Mouse (Mus musculus) liver, embryonic 15.5 days (tissue): ENCODE results near the gene Polr1b. TPM values are rescaled to one million over a fixed set of nuclear protein-coding genes. Genes with fewer than 3 reads are reported as not detected.
A peak's percentile ranks its signal among the peaks of the same experiment; 100 is the strongest.

Experiments used
- ATAC-seq: fragments of 200-750 bp; cut with Nextera tagmentation; 2 replicates; pipeline ENCODE4 v1.8.0; 2017; ENCODE audit warnings: moderate number of reproducible peaks, mild to moderate bottlenecking, moderate library complexity; ENCODE audit not compliant: insufficient read depth
- H3K27ac ChIP-seq: fragments of 300-500 bp; sonication (generic); replicated peaks from 2 replicates; pipeline ENCODE4 v1.5.1; 2015; ENCODE audit warnings: mild to moderate bottlenecking, inconsistent platforms
- H3K27me3 ChIP-seq: fragments of 300-500 bp; sonication (generic); 2 replicates; pipeline ENCODE4 v1.6.1; 2015; ENCODE audit warnings: mild to moderate bottlenecking, inconsistent platforms
- H3K36me3 ChIP-seq: fragments of 300-500 bp; sonication (generic); replicated peaks from 2 replicates; pipeline ENCODE4 v1.6.1; 2015; ENCODE audit warnings: moderate library complexity, mild to moderate bottlenecking, inconsistent platforms
- H3K4me1 ChIP-seq: fragments of 300-500 bp; sonication (generic); replicated peaks from 2 replicates; pipeline ENCODE4 v1.6.1; 2015; ENCODE audit warnings: inconsistent platforms
- H3K4me2 ChIP-seq: fragments of 300-500 bp; sonication (generic); 2 replicates; pipeline ENCODE4 v1.6.1; 2015; ENCODE audit warnings: moderate library complexity, mild to moderate bottlenecking, inconsistent platforms
- H3K4me3 ChIP-seq: fragments of 300-500 bp; sonication (generic); replicated peaks from 2 replicates; pipeline ENCODE4 v1.5.1; 2015; ENCODE audit warnings: mild to moderate bottlenecking, inconsistent platforms
- H3K9ac ChIP-seq: fragments of 300-500 bp; sonication (generic); 2 replicates; pipeline ENCODE4 v1.6.1; 2015; ENCODE audit warnings: moderate library complexity, mild to moderate bottlenecking, inconsistent platforms
- H3K9me3 ChIP-seq: fragments of 300-500 bp; sonication (generic); replicated peaks from 2 replicates; pipeline ENCODE4 v1.6.1; 2016; ENCODE audit warnings: inconsistent platforms
- WGBS: fragments of 180-500 bp; shearing (Covaris S2); methylation state at CpG from one replicate; pipeline ENCODE4 v1.1.7; 2015; ENCODE audit warnings: mixed read lengths; ENCODE audit not compliant: insufficient replicate concordance; 5-methylcytosine and 5-hydroxymethylcytosine counted together
- polyA plus RNA-seq: library from polyadenylated mRNA; unstranded; fragments of >200 nt; fragmentation: Nextera tagmentation; extraction: Ambion mirVana; gene quantifications from 2 replicates; pipeline ENCODE4 v1.2.1, GENCODE M21; 2015

Polr1b gene
- polyA plus RNA-seq, 1 experiment from 2014 or later: 12.2 TPM

GRCm38 (mm10) chr2:129116368-129116739 is 15.6 kb downstream of the Polr1b start:
- H3K4me2 ChIP-seq: no peak overlapping the region
- no peak overlapping the region for H3K4me3 ChIP-seq
- ATAC-seq: no peak
- H3K9ac ChIP-seq: no peak overlapping the region
- WGBS: 93% methylated on average over 1 of the region's 1 CpGs
- peaks cover 92% of the 10 kb centered on the region for H3K36me3 ChIP-seq
- no peaks in the 10 kb centered on the region for H3K4me1 ChIP-seq
- no peaks in the 10 kb centered on the region for H3K9me3 ChIP-seq
- H3K27me3 ChIP-seq: no peaks in the 10 kb centered on the region
- no peak overlapping the region for H3K27ac ChIP-seq

GRCm38 (mm10) chr2:129118061-129118460 is 17.3 kb downstream of the Polr1b start:
- Histone ChIP-seq H3K27ac (no peak overlapping the region), H3K4me2 (no peak overlapping the region), H3K36me3 (peaks cover 94% of the 10 kb centered on the region), H3K9me3 (no peaks in the 10 kb centered on the region), H3K9ac (no peak overlapping the region), H3K4me1 (no peaks in the 10 kb centered on the region), H3K27me3 (no peaks in the 10 kb centered on the region), H3K4me3 (no peak overlapping the region)
- WGBS: 83% methylated on average over 12 of the region's 12 CpGs
- no peak for ATAC-seq

GRCm38 (mm10) chr2:129121986-129122385 is 21.2 kb downstream of the Polr1b start:
- WGBS: 83% methylated on average over 8 of the region's 8 CpGs

DNA sequence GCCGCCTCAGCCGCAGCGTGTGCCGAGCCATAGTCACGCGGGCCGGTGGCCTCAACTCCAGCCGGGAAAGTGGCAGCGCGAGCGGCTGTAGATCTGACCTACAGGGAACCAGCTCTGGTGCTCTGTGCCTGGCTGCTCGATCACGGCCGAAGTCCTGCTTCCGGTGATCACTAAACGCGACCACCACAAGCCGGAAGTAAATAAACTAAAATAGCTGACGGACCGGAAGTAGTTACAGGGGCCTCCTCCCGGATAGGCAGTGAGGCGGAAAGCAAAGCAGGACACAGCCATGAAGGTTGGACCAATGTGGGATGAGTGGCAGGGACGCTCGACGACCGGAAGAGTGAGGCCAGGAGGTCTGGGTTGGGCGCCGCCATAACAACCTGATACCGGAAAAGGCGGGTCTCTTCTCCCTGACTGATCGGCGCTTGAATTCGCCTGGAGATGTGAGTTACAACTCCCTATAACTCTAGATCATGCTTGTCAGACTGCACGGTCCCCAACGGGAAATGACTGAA is 28.7 kb downstream of the Polr1b start, which contains the start of gene Chchd5:
Chchd5 (plus strand) TSS at position 289 of the 518 bp plus-strand sequence.
- ATAC-seq: peak; percentile 99
- H3K4me2 ChIP-seq: peak within 1 kb of the TSS; percentile 93
- H3K9me3 ChIP-seq: no peaks in the 10 kb centered on the region
- peaks cover 48% of the 10 kb centered on the region for H3K36me3 ChIP-seq
- under 1% methylated on average over 35 of the region's 35 CpGs for WGBS
- H3K27ac ChIP-seq: peak within 1 kb of the TSS; percentile 88
- H3K4me1 ChIP-seq: peaks cover 28% of the 10 kb centered on the region
- peak within 1 kb of the TSS; percentile 78 for H3K4me3 ChIP-seq
- H3K9ac ChIP-seq: peak within 1 kb of the TSS; percentile 76
- H3K27me3 ChIP-seq: no peaks in the 10 kb centered on the region

More at GRCm38 (mm10) chr2:129121986-129122385, 21.2 kb downstream of the Polr1b start:
- no peak for ATAC-seq
- Histone ChIP-seq H3K4me3 (no peak overlapping the region), H3K4me1 (no peaks in the 10 kb centered on the region), H3K27ac (no peak overlapping the region), H3K27me3 (no peaks in the 10 kb centered on the region), H3K9ac (no peak overlapping the region), H3K4me2 (no peak overlapping the region), H3K9me3 (no peaks in the 10 kb centered on the region), H3K36me3 (peaks cover 89% of the 10 kb centered on the region)

- Histone ChIP-seq H3K4me2 (peak overlapping the region; percentile 93), H3K36me3 (peaks cover 42% of the 10 kb centered on the region), H3K27me3 (no peaks in the 10 kb centered on the region), H3K4me1 (peaks cover 28% of the 10 kb centered on the region), H3K9ac (peak overlapping the region; percentile 76), H3K4me3 (peak overlapping the region; percentile 78), H3K9me3 (no peaks in the 10 kb centered on the region), H3K27ac (peak overlapping the region; percentile 88)
- ATAC-seq: peak; percentile 43
- 33% methylated on average over 18 of the region's 18 CpGs for WGBS
Observed at GRCm38 (mm10) chr2:129129987-129130545, 29.3 kb downstream of the Polr1b start.

GRCm38 (mm10) chr2:129130776-129131175 is 30.0 kb downstream of the Polr1b start:
- no peak for ATAC-seq
- 91% methylated on average over 2 of the region's 2 CpGs for WGBS
- Histone ChIP-seq H3K4me3 (peak overlapping the region; percentile 78), H3K27me3 (no peaks in the 10 kb centered on the region), H3K4me1 (peaks cover 28% of the 10 kb centered on the region), H3K9me3 (no peaks in the 10 kb centered on the region), H3K9ac (peak overlapping the region; percentile 76), H3K36me3 (peaks cover 35% of the 10 kb centered on the region), H3K4me2 (peak overlapping the region; percentile 93), H3K27ac (no peak overlapping the region)

GRCm38 (mm10) chr2:129132231-129132630 is 31.4 kb downstream of the Polr1b start:
- WGBS: 80% methylated on average over 7 of the region's 7 CpGs
- Histone ChIP-seq H3K4me2 (no peak overlapping the region), H3K9ac (no peak overlapping the region), H3K9me3 (no peaks in the 10 kb centered on the region), H3K4me3 (no peak overlapping the region), H3K36me3 (peaks cover 24% of the 10 kb centered on the region), H3K4me1 (peaks cover 28% of the 10 kb centered on the region), H3K27ac (no peak overlapping the region), H3K27me3 (no peaks in the 10 kb centered on the region)
- no peak for ATAC-seq

GRCm38 (mm10) chr2:129133006-129133805 is 32.4 kb downstream of the Polr1b start:
- no peak overlapping the region for H3K4me3 ChIP-seq
- no peaks in the 10 kb centered on the region for H3K9me3 ChIP-seq
- H3K4me1 ChIP-seq: peaks cover 28% of the 10 kb centered on the region
- H3K27ac ChIP-seq: no peak overlapping the region
- no peak for ATAC-seq
- peaks cover 22% of the 10 kb centered on the region for H3K36me3 ChIP-seq
- no peaks in the 10 kb centered on the region for H3K27me3 ChIP-seq
- WGBS: 83% methylated on average over 14 of the region's 14 CpGs
- H3K4me2 ChIP-seq: no peak overlapping the region
- H3K9ac ChIP-seq: no peak overlapping the region

GRCm38 (mm10) chr2:129139906-129140305 is 39.1 kb downstream of the Polr1b start:
- ATAC-seq: no peak
- Histone ChIP-seq H3K4me3 (no peak overlapping the region), H3K27ac (no peak overlapping the region), H3K36me3 (no peaks in the 10 kb centered on the region), H3K27me3 (0 out of 2 replicates have a peak, but pooled peaks cover 3% of the 10 kb centered on the region), H3K4me1 (no peaks in the 10 kb centered on the region), H3K4me2 (no peak overlapping the region), H3K9ac (no peak overlapping the region), H3K9me3 (no peaks in the 10 kb centered on the region)
- WGBS: 73% methylated on average over 10 of the region's 10 CpGs

DNA sequence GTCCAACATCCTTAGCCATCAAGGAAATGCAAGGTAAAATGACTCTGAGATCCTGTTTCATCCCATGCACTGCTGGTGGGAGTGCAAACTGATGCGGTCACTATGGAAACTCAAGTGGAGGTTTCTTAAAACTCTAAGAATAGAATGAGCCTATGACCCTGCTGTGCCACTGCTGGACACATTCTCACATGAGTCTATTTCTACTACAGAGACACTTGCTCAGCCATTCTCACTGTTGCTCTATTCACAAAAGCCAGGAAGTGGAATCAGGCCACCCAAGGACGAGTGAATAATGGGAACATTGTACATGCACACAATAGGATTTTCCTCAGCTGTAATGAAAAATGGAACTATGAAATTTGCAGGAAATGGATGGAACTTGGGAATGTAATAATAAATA is 48.0 kb downstream of the Polr1b start:
- no peak overlapping the region for H3K4me3 ChIP-seq
- no peaks in the 10 kb centered on the region for H3K27me3 ChIP-seq
- no peak overlapping the region for H3K9ac ChIP-seq
- H3K9me3 ChIP-seq: no peaks in the 10 kb centered on the region
- ATAC-seq: no peak
- no peaks in the 10 kb centered on the region for H3K36me3 ChIP-seq
- H3K27ac ChIP-seq: no peak overlapping the region
- 51% methylated on average over 2 of the region's 2 CpGs for WGBS
- no peak overlapping the region for H3K4me2 ChIP-seq
- H3K4me1 ChIP-seq: no peaks in the 10 kb centered on the region

DNA sequence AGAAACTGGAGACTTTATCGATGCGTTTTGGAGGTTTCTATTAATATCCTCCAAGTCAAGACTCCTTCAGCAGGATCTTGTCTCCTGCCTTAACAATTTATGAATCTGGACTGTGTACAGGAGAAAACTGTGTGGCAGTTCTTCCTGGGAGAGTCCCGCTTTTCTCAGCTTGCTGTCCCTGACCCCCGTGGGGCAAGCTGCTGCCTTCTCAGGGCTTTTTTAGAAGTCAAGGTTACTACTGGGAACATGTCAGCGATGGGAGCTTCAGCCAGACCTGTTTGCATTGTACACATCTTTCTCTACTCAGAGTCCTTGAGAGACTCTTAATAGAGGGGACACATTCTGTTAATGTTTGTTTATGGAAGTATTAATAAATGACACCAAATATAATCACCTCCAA is 49.6 kb downstream of the Polr1b start:
- Histone ChIP-seq H3K36me3 (no peaks in the 10 kb centered on the region), H3K4me3 (no peak overlapping the region), H3K9ac (no peak overlapping the region), H3K4me2 (no peak overlapping the region), H3K4me1 (no peaks in the 10 kb centered on the region), H3K27me3 (no peaks in the 10 kb centered on the region), H3K27ac (no peak overlapping the region), H3K9me3 (no peaks in the 10 kb centered on the region)
- WGBS: 62% methylated on average over 5 of the region's 5 CpGs
- no peak for ATAC-seq
